Mouse (Mus musculus) ovary, adult 18-20 months (tissue): ENCODE data around the gene Mia.

ENCODE experiments used
- DNase-seq: peaks from one replicate; pipeline ENCODE4 v3.0.0; 2022; ENCODE audit warnings: low spot score, mixed read lengths

The Mia gene

GRCm38 (mm10) chr7:27185986-27186385 is 5.0 kb upstream of the Mia start:
- DNase-seq: no peak

GRCm38 (mm10) chr7:27184964-27185363 is 4.0 kb upstream of the Mia start:
- no peak for DNase-seq

- no peak for DNase-seq
Observed at GRCm38 (mm10) chr7:27182498-27182897, 1.5 kb upstream of the Mia start.

GRCm38 (mm10) chr7:27180036-27180435 is 921 bp downstream of the Mia start:
- no peak for DNase-seq

- DNase-seq: no peak
Observed at GRCm38 (mm10) chr7:27179217-27179918, 1.6 kb downstream of the Mia start.

GRCm38 (mm10) chr7:27178324-27179216 is 2.4 kb downstream of the Mia start, which contains the start of gene Rab4b:
TSS of gene Rab4b (minus strand) at chr7:27178896.
- peak; percentile 100 for DNase-seq

- no peak for DNase-seq
Observed at GRCm38 (mm10) chr7:27177942-27178323, 3.0 kb downstream of the Mia start.

- no peak for DNase-seq
Observed at GRCm38 (mm10) chr7:27174896-27175295, 6.1 kb downstream of the Mia start.

- no peak for DNase-seq
Observed at GRCm38 (mm10) chr7:27174496-27174895, 6.5 kb downstream of the Mia start.

- DNase-seq: no peak
Observed at GRCm38 (mm10) chr7:27170981-27171380, 10.0 kb downstream of the Mia start.

- no peak for DNase-seq
Observed at GRCm38 (mm10) chr7:27168371-27168770, 12.6 kb downstream of the Mia start.

GRCm38 (mm10) chr7:27167475-27168094 is 13.4 kb downstream of the Mia start:
- DNase-seq: no peak

GRCm38 (mm10) chr7:27166614-27167474 is 14.1 kb downstream of the Mia start, which contains the start of gene Egln2:
TSS of gene Egln2 (minus strand) at chr7:27166802.
- DNase-seq: peak; percentile 92

GRCm38 (mm10) chr7:27166229-27166613 is 14.7 kb downstream of the Mia start:
- DNase-seq: peak; percentile 79

GRCm38 (mm10) chr7:27165696-27166095 is 15.3 kb downstream of the Mia start:
- no peak for DNase-seq

- peak; percentile 45 for DNase-seq
Observed at GRCm38 (mm10) chr7:27165007-27165655, 15.8 kb downstream of the Mia start.

GRCm38 (mm10) chr7:27164112-27164947 is 16.6 kb downstream of the Mia start:
- no peak for DNase-seq

GRCm38 (mm10) chr7:27163450-27163805 is 17.5 kb downstream of the Mia start:
- no peak for DNase-seq

GRCm38 (mm10) chr7:27162780-27163449 is 18.0 kb downstream of the Mia start:
- DNase-seq: no peak

- no peak for DNase-seq
Observed at GRCm38 (mm10) chr7:27161744-27162143, 19.2 kb downstream of the Mia start.
